Mouse (Mus musculus): Measurements from ENCODE around the gene Vmn1r81. TPM values are rescaled to one million over a fixed set of nuclear protein-coding genes. Genes with fewer than 3 reads are reported as not detected.

Gene Vmn1r81
- polyA plus RNA-seq (2011; ENCODE audit: insufficient read depth, insufficient read length, low read depth, missing spikeins), result 0.05 and 0.12 TPM in 2 replicates

- H3K36me3 ChIP-seq (ENCODE audit: control insufficient read depth, insufficient read depth, low read length, poor library complexity, severe bottlenecking), result no peaks in the 10 kb centered on the region
- H3K4me3 ChIP-seq (ENCODE audit: low read depth, low read length), result no peak within 1 kb of the TSS
- no peaks in the 10 kb centered on the region for H3K4me1 ChIP-seq (ENCODE audit: control insufficient read depth, insufficient read depth, low read length)
Observed at GRCm38 (mm10) chr7:12268169-12268568, at the start of gene Vmn1r81. TSS of gene Vmn1r81 (minus strand) at chr7:12268269.

DNA sequence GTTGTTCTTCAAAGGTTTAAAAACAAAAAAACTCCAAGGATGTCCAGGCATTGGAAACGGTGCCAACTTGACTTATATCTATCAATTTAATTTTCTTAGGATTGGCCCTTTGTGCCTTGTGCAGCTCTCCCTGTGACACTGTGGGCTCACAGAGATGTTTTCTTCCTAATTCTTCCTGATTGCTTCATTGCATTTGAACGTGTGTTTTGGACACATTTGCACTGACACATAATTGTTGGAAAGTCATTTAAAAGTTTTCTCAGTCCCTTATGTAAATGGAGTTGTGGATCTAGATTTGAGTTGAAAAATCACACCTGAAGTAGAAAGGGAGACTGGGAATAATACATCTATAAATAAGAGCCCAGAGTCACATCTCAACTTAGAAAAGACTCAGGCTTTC is 32.1 kb upstream of the Vmn1r81 start, which contains the start of gene Vmn1r82:
Vmn1r82 (plus strand) TSS at position 301 of the 400 bp plus-strand sequence.
- no peak for TF ChIP-seq EP300 (IDR thresholded peaks at IDR 0.05; ENCODE audit: insufficient read depth, low read depth, low read length)
- no peak for TF ChIP-seq CTCF (IDR thresholded peaks at IDR 0.05; ENCODE audit: low read depth, low read length)
- TF ChIP-seq POLR2A (IDR thresholded peaks at IDR 0.05; ENCODE audit: insufficient read depth, low read length), result no peak
- H3K27ac ChIP-seq (ENCODE audit: insufficient read depth, low read length), result no peak within 1 kb of the TSS
- H3K9ac ChIP-seq (ENCODE audit: low read depth, poor library complexity, severe bottlenecking), result no peak within 1 kb of the TSS
- no peaks in the 10 kb centered on the region for H3K9me3 ChIP-seq (replicated peaks; ENCODE audit: control insufficient read depth, insufficient read depth, low read length, poor library complexity, severe bottlenecking)
- H3K4me3 ChIP-seq (ENCODE audit: low read depth, low read length), result no peak within 1 kb of the TSS
- H3K36me3 ChIP-seq (ENCODE audit: control insufficient read depth, insufficient read depth, low read length, poor library complexity, severe bottlenecking), result no peaks in the 10 kb centered on the region
- no peaks in the 10 kb centered on the region for H3K4me1 ChIP-seq (ENCODE audit: control insufficient read depth, insufficient read depth, low read length)
- H3K27me3 ChIP-seq (ENCODE audit: control insufficient read depth, insufficient read depth, low read length, poor library complexity, severe bottlenecking), result no peaks in the 10 kb centered on the region

More at GRCm38 (mm10) chr7:12268169-12268568, at the start of gene Vmn1r81:
- no peak within 1 kb of the TSS for H3K27ac ChIP-seq (ENCODE audit: insufficient read depth, low read length)
- no peak within 1 kb of the TSS for H3K9ac ChIP-seq (ENCODE audit: low read depth, poor library complexity, severe bottlenecking)
- H3K27me3 ChIP-seq (ENCODE audit: control insufficient read depth, insufficient read depth, low read length, poor library complexity, severe bottlenecking), result no peaks in the 10 kb centered on the region
- TF ChIP-seq CTCF (IDR thresholded peaks at IDR 0.05; ENCODE audit: low read depth, low read length) (no peak), POLR2A (IDR thresholded peaks at IDR 0.05; ENCODE audit: insufficient read depth, low read length) (no peak)
- H3K9me3 ChIP-seq (replicated peaks; ENCODE audit: control insufficient read depth, insufficient read depth, low read length, poor library complexity, severe bottlenecking), result no peaks in the 10 kb centered on the region

- no peak overlapping the region for H3K4me3 ChIP-seq (ENCODE audit: low read depth, low read length)
- H3K27ac ChIP-seq (ENCODE audit: insufficient read depth, low read length), result peak overlapping the region; percentile 48; the same call in 1 of the 2 replicates
- H3K36me3 ChIP-seq (ENCODE audit: control insufficient read depth, insufficient read depth, low read length, poor library complexity, severe bottlenecking), result no peaks in the 10 kb centered on the region
- peaks cover 5% of the 10 kb centered on the region; the same call in 1 of the 2 replicates for H3K9me3 ChIP-seq (replicated peaks; ENCODE audit: control insufficient read depth, insufficient read depth, low read length, poor library complexity, severe bottlenecking)
- TF ChIP-seq POLR2A (IDR thresholded peaks at IDR 0.05; ENCODE audit: insufficient read depth, low read length) (no peak), CTCF (IDR thresholded peaks at IDR 0.05; ENCODE audit: low read depth, low read length) (no peak), EP300 (IDR thresholded peaks at IDR 0.05; ENCODE audit: insufficient read depth, low read depth, low read length) (no peak)
- no peak overlapping the region for H3K9ac ChIP-seq (ENCODE audit: low read depth, poor library complexity, severe bottlenecking)
- H3K27me3 ChIP-seq (ENCODE audit: control insufficient read depth, insufficient read depth, low read length, poor library complexity, severe bottlenecking), result no peaks in the 10 kb centered on the region
- H3K4me1 ChIP-seq (ENCODE audit: control insufficient read depth, insufficient read depth, low read length), result no peaks in the 10 kb centered on the region
Observed at GRCm38 (mm10) chr7:12204141-12204540, 63.9 kb downstream of the Vmn1r81 start.

Other genes starting within 250 kb of the Vmn1r81 start
- not detected in 2 replicates for gene Vmn1r77, start 231.5 kb downstream of the Vmn1r81 start, polyA plus RNA-seq (2011; ENCODE audit: insufficient read depth, insufficient read length, low read depth, missing spikeins)
- gene Vmn1r78, start 118.0 kb downstream of the Vmn1r81 start, polyA plus RNA-seq (2011; ENCODE audit: insufficient read depth, insufficient read length, low read depth, missing spikeins), result not detected in 2 replicates
- 0.12 TPM in 1 of 2 replicates, not detected in the other for gene Vmn1r79, start 97.0 kb downstream of the Vmn1r81 start, polyA plus RNA-seq (2011; ENCODE audit: insufficient read depth, insufficient read length, low read depth, missing spikeins)
- not detected in 2 replicates for gene Vmn1r80, start 79.0 kb downstream of the Vmn1r81 start, polyA plus RNA-seq (2011; ENCODE audit: insufficient read depth, insufficient read length, low read depth, missing spikeins)
- gene Vmn1r82, start 32.2 kb upstream of the Vmn1r81 start, polyA plus RNA-seq (2011; ENCODE audit: insufficient read depth, insufficient read length, low read depth, missing spikeins), result not detected in 2 replicates
- gene Vmn1r83, start 61.2 kb upstream of the Vmn1r81 start, polyA plus RNA-seq (2011; ENCODE audit: insufficient read depth, insufficient read length, low read depth, missing spikeins), result not detected in 2 replicates
- not detected in 2 replicates for gene Vmn1r84, start 101.0 kb upstream of the Vmn1r81 start, polyA plus RNA-seq (2011; ENCODE audit: insufficient read depth, insufficient read length, low read depth, missing spikeins)
- 2.4 and 2.5 TPM in 2 replicates for gene Zfp551, start 154.5 kb upstream of the Vmn1r81 start, polyA plus RNA-seq (2011; ENCODE audit: insufficient read depth, insufficient read length, low read depth, missing spikeins)
- 14.0 and 15.2 TPM in 2 replicates for gene Zfp606, start 210.0 kb upstream of the Vmn1r81 start, polyA plus RNA-seq (2011; ENCODE audit: insufficient read depth, insufficient read length, low read depth, missing spikeins)
- gene 2900092C05Rik, start 244.2 kb upstream of the Vmn1r81 start, polyA plus RNA-seq (2011; ENCODE audit: insufficient read depth, insufficient read length, low read depth, missing spikeins), result not detected in 2 replicates